Mouse (Mus musculus) granulocyte monocyte progenitor cell, adult 5-6 weeks (primary cell): Measurements from ENCODE around the gene Slc25a16. TPM values are rescaled to one million over a fixed set of nuclear protein-coding genes. Genes with fewer than 3 reads are reported as not detected.

ENCODE experiments used
- ATAC-seq: replicated peaks from 2 replicates; pipeline ENCODE4 v1.8.0; 2016; ENCODE audit warnings: mild to moderate bottlenecking, moderate TSS enrichment, inconsistent platforms; ENCODE audit not compliant: poor library complexity, severe bottlenecking
- total RNA-seq, 2 experiments: library from RNA; stranded (forward) in 1 of 2; stranded (reverse) in 1 of 2; fragments of 200-712, 200-1000 nt in 1 of 2; fragments of >200 nt in 1 of 2; fragmentation: Nextera tagmentation in 1 of 2; gene quantifications; 2 replicates each; pipeline ENCODE4 v1.2.3; 2014 to 2017

Slc25a16 gene
- total RNA-seq, 2 experiments from 2014 or later = 17.6 to 24.2 TPM

DNA sequence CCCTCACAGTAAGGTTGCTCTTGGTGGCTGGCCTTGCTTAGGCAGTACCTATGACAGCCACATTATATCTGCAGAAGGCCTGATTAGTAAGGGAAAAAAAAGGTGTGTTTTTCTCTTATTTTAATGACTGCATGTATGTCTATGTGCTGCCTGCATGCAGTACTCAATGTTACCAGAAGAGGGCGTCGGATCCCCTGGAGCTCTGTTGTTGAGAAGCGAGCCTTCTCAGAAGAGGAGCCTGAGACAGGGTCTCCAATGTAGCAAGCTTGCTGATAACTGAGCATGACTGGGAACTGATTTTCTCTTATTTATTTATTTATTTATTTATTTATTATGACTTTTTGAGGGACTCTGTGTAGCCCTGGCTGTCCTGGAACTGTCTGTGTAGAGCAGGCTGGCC, 66.9 kb downstream of the Slc25a16 start:
- peak; percentile 59; the same call in 1 of the 2 replicates for ATAC-seq

- ATAC-seq = no peak
Observed at GRCm38 (mm10) chr10:62990636-62991035, 70.2 kb downstream of the Slc25a16 start.

GRCm38 (mm10) chr10:62993991-62994390, 73.6 kb downstream of the Slc25a16 start:
- ATAC-seq = no peak

Other genes starting within 250 kb of the Slc25a16 start
- 1.5 and 1.6 TPM in 2 replicates for gene Stox1, start 194.5 kb upstream of the Slc25a16 start, total RNA-seq (2014; fragmentation: Nextera tagmentation)
- 0.47 and 1.4 TPM in 2 replicates for gene Stox1, start 194.5 kb upstream of the Slc25a16 start, total RNA-seq (2017)
- 125 and 138 TPM in 2 replicates for gene Ccar1, start 128.3 kb upstream of the Slc25a16 start, total RNA-seq (2014; fragmentation: Nextera tagmentation)
- 103 and 105 TPM in 2 replicates for gene Ccar1, start 128.3 kb upstream of the Slc25a16 start, total RNA-seq (2017)
- 12.8 and 21.1 TPM in 2 replicates for gene Tet1, start 11.6 kb upstream of the Slc25a16 start, total RNA-seq (2014; fragmentation: Nextera tagmentation)
- gene Tet1, start 11.6 kb upstream of the Slc25a16 start, total RNA-seq (2017) = 7.5 and 8.6 TPM in 2 replicates
- 47.2 and 65.6 TPM in 2 replicates for gene Dna2, start 26.4 kb downstream of the Slc25a16 start, total RNA-seq (2014; fragmentation: Nextera tagmentation)
- gene Dna2, start 26.4 kb downstream of the Slc25a16 start, total RNA-seq (2017) = 49.5 and 51.2 TPM in 2 replicates
- 4.0 and 9.5 TPM in 2 replicates for gene Rufy2, start 59.6 kb downstream of the Slc25a16 start, total RNA-seq (2014; fragmentation: Nextera tagmentation)
- 5.6 and 7.3 TPM in 2 replicates for gene Rufy2, start 59.6 kb downstream of the Slc25a16 start, total RNA-seq (2017)
- 64.1 and 67.8 TPM in 2 replicates for gene Hnrnph3, start 103.6 kb downstream of the Slc25a16 start, total RNA-seq (2014; fragmentation: Nextera tagmentation)
- 34.0 and 43.0 TPM in 2 replicates for gene Hnrnph3, start 103.6 kb downstream of the Slc25a16 start, total RNA-seq (2017)
- gene Pbld2, start 103.7 kb downstream of the Slc25a16 start, total RNA-seq (2014; fragmentation: Nextera tagmentation) = 0.34 TPM in 1 of 2 replicates, not detected in the other
- gene Pbld2, start 103.7 kb downstream of the Slc25a16 start, total RNA-seq (2017) = not detected in 2 replicates
- gene Pbld1, start 139.5 kb downstream of the Slc25a16 start, total RNA-seq (2014; fragmentation: Nextera tagmentation) = not detected in 2 replicates
- not detected in 2 replicates for gene Pbld1, start 139.5 kb downstream of the Slc25a16 start, total RNA-seq (2017)
- not detected in 2 replicates for gene Atoh7, start 179.0 kb downstream of the Slc25a16 start, total RNA-seq (2014; fragmentation: Nextera tagmentation)
- not detected in 2 replicates for gene Atoh7, start 179.0 kb downstream of the Slc25a16 start, total RNA-seq (2017)